Mouse (Mus musculus) myocyte (in vitro differentiated cells): ENCODE results near the gene Phf13. TPM values are rescaled to one million over a fixed set of nuclear protein-coding genes. Genes with fewer than 3 reads are reported as not detected.

Experiments used
- H3K27me3 ChIP-seq: one replicate; pipeline ENCODE4 v1.6.1; 2011; ENCODE audit not compliant: control insufficient read depth, insufficient read depth, insufficient read length
- H3K36me3 ChIP-seq: one replicate; pipeline ENCODE4 v1.6.1; 2011; ENCODE audit not compliant: control insufficient read depth, insufficient read depth
- H3K4me2 ChIP-seq: one replicate; pipeline ENCODE4 v1.6.1; 2011; ENCODE audit warnings: low read depth, control low read depth
- H3K4me3 ChIP-seq: one replicate; pipeline ENCODE4 v1.5.1; 2011; ENCODE audit warnings: mild to moderate bottlenecking, control low read depth, moderate library complexity
- H3K79me2 ChIP-seq: one replicate; pipeline ENCODE4 v1.6.1; 2011; ENCODE audit not compliant: control insufficient read depth, insufficient read depth
- H3ac ChIP-seq: one replicate; pipeline ENCODE4 v1.6.1; 2011; ENCODE audit not compliant: control insufficient read depth, insufficient read length
- CEBPB ChIP-seq: IDR thresholded peaks from 2 replicates; pipeline ENCODE4 v1.6.1; 2011; ENCODE audit warnings: mild to moderate bottlenecking, moderate library complexity; ENCODE audit not compliant: poor library complexity, insufficient read depth, severe bottlenecking
- E2F4 ChIP-seq: IDR thresholded peaks from one replicate; pipeline ENCODE4 v1.6.1; 2011; ENCODE audit warnings: mild to moderate bottlenecking, control low read depth, moderate library complexity; ENCODE audit not compliant: insufficient read depth
- MAX ChIP-seq: IDR thresholded peaks from one replicate; pipeline ENCODE4 v1.6.1; 2011; ENCODE audit warnings: low read depth, mild to moderate bottlenecking, control low read depth
- MYOD1 ChIP-seq, 3 experiments: IDR thresholded peaks; one replicate each; pipeline ENCODE4 v1.6.1; 2011; ENCODE audit warnings: control low read depth in 2 of 3, low read depth in 2 of 3, mild to moderate bottlenecking in 2 of 3, moderate library complexity in 1 of 3; ENCODE audit not compliant: insufficient read length in 2 of 3, control insufficient read depth in 1 of 3
- MYOG ChIP-seq, 3 experiments: IDR thresholded peaks; one replicate each; pipeline ENCODE4 v1.6.1; 2011; ENCODE audit warnings: control low read depth in 2 of 3, low read depth in 2 of 3, mild to moderate bottlenecking in 2 of 3; ENCODE audit not compliant: insufficient read length in 2 of 3, control insufficient read depth in 1 of 3, insufficient read depth in 1 of 3
- POLR2A ChIP-seq: IDR thresholded peaks from one replicate; pipeline ENCODE4 v1.6.1; 2011; ENCODE audit warnings: low read depth, mild to moderate bottlenecking, control low read depth, moderate library complexity; ENCODE audit not compliant: insufficient read length
- POLR2AphosphoS2 ChIP-seq: IDR thresholded peaks from one replicate; pipeline ENCODE4 v1.6.1; 2011; ENCODE audit warnings: low read depth, control low read depth; ENCODE audit not compliant: insufficient read length
- REST ChIP-seq: IDR thresholded peaks from one replicate; pipeline ENCODE4 v1.6.1; 2011; ENCODE audit warnings: mild to moderate bottlenecking, control low read depth, moderate library complexity; ENCODE audit not compliant: insufficient read depth, insufficient read length
- SRF ChIP-seq: IDR thresholded peaks from one replicate; pipeline ENCODE4 v1.6.1; 2011; ENCODE audit warnings: low read depth; ENCODE audit not compliant: control insufficient read depth, insufficient read length
- TCF12 ChIP-seq: IDR thresholded peaks from one replicate; pipeline ENCODE4 v1.6.1; 2011; ENCODE audit warnings: mild to moderate bottlenecking, control low read depth; ENCODE audit not compliant: poor library complexity, insufficient read depth, severe bottlenecking
- TCF3 ChIP-seq: IDR thresholded peaks from one replicate; pipeline ENCODE4 v1.6.1; 2011; ENCODE audit warnings: low read depth, control low read depth; ENCODE audit not compliant: insufficient read length
- USF1 ChIP-seq: IDR thresholded peaks from one replicate; pipeline ENCODE4 v1.6.1; 2011; ENCODE audit warnings: low read depth, mild to moderate bottlenecking, control low read depth, moderate library complexity
- polyA plus RNA-seq: library from polyadenylated mRNA; unstranded; fragments of >200 nt; fragmentation: generic; extraction: Trizol; gene quantifications from one replicate; pipeline ENCODE4 v1.2.1, GENCODE M21; 2012; ENCODE audit warnings: missing spikeins

The Phf13 gene
- polyA plus RNA-seq, result 13.5 TPM

DNA sequence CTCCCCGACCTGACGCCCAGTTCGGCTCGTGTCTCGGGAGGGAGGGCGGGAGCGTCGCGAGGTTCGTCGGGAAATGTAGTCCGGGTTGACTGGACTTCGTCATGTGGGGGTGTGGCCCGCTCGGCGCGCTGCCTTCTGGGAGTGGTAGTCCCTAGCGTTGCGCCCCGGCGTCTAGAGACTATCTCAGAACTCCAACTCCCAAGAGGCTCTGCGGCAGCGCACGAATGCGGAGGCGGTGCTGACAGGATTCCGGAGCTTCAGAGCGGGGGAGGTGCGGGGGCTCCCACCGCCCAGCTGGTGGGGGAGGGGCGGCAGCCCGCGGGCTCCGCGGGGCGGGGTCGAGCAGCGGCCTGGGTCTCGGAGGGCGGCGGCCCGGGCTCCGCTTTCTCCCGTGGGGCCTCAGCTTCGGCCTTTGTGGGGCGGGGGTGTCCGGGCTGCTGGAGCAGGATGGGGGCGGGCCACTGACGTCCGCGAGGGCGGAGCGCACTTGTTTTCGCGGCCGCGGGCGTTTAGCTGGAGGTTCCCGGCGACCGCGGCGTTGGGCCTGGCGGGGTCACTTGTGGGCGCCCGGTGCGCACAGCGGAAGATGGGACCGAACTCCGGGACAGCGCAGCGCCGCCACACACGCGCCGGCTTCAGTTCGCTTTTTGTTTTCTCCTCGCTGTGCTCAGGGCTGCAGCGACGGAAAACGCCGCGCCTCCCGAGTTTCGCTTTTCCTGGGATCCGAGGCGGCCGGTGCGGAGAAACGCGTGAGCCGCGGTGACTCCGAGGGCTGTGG is at the start of gene Phf13:
Phf13 (minus strand) TSS at position 86 of the 778 bp plus-strand sequence.
- Histone ChIP-seq H3K4me2 (peak within 1 kb of the TSS; percentile 98), H3K27me3 (no peaks in the 10 kb centered on the region), H3K79me2 (peaks cover 27% of the 10 kb centered on the region), H3K36me3 (peaks cover 5% of the 10 kb centered on the region), H3K4me3 (peak within 1 kb of the TSS; percentile 50), H3ac (peak within 1 kb of the TSS; percentile 99)
- peak; percentile 54 for TF ChIP-seq SRF
- TF ChIP-seq POLR2A, result peak; percentile 80
- TF ChIP-seq CEBPB, result no peak
- TF ChIP-seq USF1, result peak; percentile 36
- TF ChIP-seq MYOD1 (IDR thresholded peaks at IDR 0.05; ENCODE audit: control insufficient read depth in 1 of 3, insufficient read length in 2 of 3, low read depth in 2 of 3), result no peak

DNA sequence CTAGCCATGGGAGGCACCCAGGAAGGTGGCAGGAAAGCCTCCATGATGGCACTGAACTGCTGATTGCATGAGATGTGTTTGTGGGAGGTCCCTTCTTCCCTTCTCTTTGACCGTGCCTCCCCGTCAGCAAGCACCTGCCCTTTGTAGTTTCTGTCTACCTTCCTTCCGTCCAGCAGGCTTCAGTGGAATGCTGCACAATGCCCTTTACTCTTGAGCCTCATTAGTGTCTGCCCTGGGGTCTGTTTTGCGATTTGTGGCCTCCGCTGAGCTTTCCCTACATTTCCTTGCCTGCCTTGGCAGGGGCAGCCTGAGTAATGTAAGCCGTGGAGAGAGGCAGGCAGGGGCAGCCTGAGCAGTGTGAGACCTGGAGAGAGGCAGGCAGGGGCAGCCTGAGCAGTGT is 48.6 kb upstream of the Phf13 start:
- TF ChIP-seq CEBPB (no peak), REST (no peak), POLR2AphosphoS2 (no peak), TCF3 (no peak), E2F4 (no peak), POLR2A (no peak), TCF12 (no peak), USF1 (no peak), SRF (no peak), MYOG (IDR thresholded peaks at IDR 0.05; ENCODE audit: control insufficient read depth in 1 of 3, insufficient read depth in 1 of 3, insufficient read length in 2 of 3, low read depth in 2 of 3) (no peak), MYOD1 (IDR thresholded peaks at IDR 0.05; ENCODE audit: control insufficient read depth in 1 of 3, insufficient read length in 2 of 3, low read depth in 2 of 3) (no peak), MAX (no peak)
- H3K36me3 ChIP-seq, result peaks cover 32% of the 10 kb centered on the region

DNA sequence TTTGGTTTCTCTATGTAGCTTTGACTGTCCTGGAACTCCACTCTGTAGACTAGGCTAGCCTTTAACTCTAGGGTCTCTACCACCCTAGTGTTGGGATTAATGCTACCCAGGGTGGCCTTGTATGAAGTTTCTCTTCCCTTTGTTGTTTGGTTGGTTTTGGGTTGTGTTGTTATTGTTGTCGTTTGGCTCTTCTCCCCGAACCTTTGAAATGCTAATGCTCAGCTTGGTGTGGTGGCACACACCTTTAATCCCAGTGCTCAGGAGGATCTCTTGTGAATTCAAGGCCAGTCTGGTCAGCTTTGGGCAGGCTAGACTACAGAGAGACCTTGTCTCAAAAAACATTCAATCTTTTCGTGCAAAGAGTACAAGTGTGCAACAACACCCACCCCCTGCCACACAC is 47.1 kb upstream of the Phf13 start:
- Histone ChIP-seq H3K27me3 (no peaks in the 10 kb centered on the region), H3ac (no peak overlapping the region), H3K4me3 (no peak overlapping the region), H3K4me2 (no peak overlapping the region), H3K79me2 (peaks cover 44% of the 10 kb centered on the region), H3K36me3 (peaks cover 23% of the 10 kb centered on the region)
- TF ChIP-seq CEBPB (no peak), E2F4 (no peak), TCF12 (no peak), REST (no peak), USF1 (no peak), POLR2AphosphoS2 (no peak), POLR2A (no peak), TCF3 (no peak), MYOD1 (IDR thresholded peaks at IDR 0.05; ENCODE audit: control insufficient read depth in 1 of 3, insufficient read length in 2 of 3, low read depth in 2 of 3) (no peak)

More for the DNA sequence above, 48.6 kb upstream of the Phf13 start:
- Histone ChIP-seq H3K4me3 (no peak overlapping the region), H3K79me2 (peaks cover 43% of the 10 kb centered on the region), H3K27me3 (no peaks in the 10 kb centered on the region), H3ac (no peak overlapping the region), H3K4me2 (no peak overlapping the region)

DNA sequence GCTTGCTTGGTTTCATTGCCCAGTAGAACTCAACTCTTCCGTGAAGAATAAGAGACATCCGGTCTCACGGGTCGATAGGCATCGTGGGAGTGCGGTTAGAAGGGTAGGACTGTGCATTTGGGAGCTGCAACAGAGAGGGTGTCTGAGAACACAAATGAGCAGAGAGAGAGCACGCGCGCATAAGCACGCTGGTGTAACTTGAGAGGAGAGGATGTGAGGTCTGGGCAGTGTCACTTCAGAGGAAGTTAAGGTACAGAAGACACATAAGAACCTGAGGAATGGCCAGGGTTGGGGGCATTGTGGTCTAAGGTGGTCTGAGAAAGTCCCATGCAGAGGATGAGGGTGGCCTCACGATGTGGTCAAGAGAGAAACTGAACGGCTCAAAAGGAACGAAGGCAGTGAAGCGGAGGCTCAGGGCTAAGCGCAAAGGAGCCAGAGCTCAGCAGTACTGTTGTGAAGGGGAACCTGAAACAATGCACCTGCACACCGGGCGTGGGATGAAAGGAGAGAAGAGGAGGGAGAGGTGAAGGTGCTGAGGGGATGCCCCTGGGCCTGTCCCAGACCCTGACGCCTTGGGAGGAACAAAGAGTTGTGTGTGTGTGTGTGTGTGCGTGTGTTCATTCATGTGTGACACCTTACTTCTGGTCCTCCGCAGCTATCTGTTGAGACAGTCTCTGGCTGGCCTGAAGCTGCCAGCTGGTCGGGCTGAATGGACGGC is 46.0 kb upstream of the Phf13 start:
- H3K79me2 ChIP-seq, result peaks cover 44% of the 10 kb centered on the region
- H3K4me2 ChIP-seq, result no peak overlapping the region
- H3K36me3 ChIP-seq, result peaks cover 23% of the 10 kb centered on the region
- no peak overlapping the region for H3K4me3 ChIP-seq
- H3K27me3 ChIP-seq, result no peaks in the 10 kb centered on the region
- H3ac ChIP-seq, result no peak overlapping the region
- TF ChIP-seq TCF3 (no peak), USF1 (no peak), TCF12 (no peak), E2F4 (no peak), MAX (no peak), POLR2AphosphoS2 (no peak), POLR2A (no peak), REST (no peak), CEBPB (no peak), SRF (no peak)
